Mouse (Mus musculus) lung, adult 2 months (tissue): ENCODE measurements around the gene Lamtor3.

Experiments
- CTCF ChIP-seq: fragments of 200-500 bp; IDR thresholded peaks from 2 replicates; pipeline ENCODE4 v1.5.1; 2011; ENCODE audit warnings: mild to moderate bottlenecking, low read length, control low read depth; ENCODE audit not compliant: insufficient read depth
- POLR2A ChIP-seq: fragments of 200-500 bp; IDR thresholded peaks from 2 replicates; pipeline ENCODE4 v1.6.1; 2011; ENCODE audit warnings: low read depth, mild to moderate bottlenecking, control low read depth, low read length, borderline replicate concordance; ENCODE audit errors: extremely low read depth

DNA sequence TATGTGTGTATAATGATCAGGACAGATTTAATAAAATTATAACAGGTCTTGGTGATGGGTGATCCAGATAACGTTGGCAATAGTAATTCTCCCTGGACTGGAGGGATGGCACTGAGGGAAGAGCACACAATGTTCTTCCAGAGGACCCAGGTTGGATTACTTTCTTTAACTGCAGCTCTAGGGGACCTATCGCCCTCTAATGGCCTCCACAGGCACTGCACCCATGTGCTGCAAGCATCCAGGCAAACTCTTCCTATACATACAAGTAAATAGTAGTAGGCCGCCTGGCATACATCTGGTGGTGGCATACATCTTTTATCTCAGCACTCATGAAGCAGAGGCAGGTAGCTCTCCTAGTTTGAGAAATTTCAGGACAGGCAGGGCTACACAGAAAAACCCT lies 23.1 kb upstream of the Lamtor3 start:
- peak; percentile 60 for TF ChIP-seq CTCF
- no peak for TF ChIP-seq POLR2A
